Mouse (Mus musculus) kidney, postnatal 10 days (tissue): ENCODE data around the gene Gm5148.

ENCODE experiments used
- DNase-seq: peaks from one replicate; pipeline ENCODE4 v3.0.0; 2021; ENCODE audit warnings: mixed read lengths

The Gm5148 gene

GRCm38 (mm10) chr3:37686751-37687150, 37.5 kb downstream of the Gm5148 start:
- DNase-seq, result no peak

GRCm38 (mm10) chr3:37686219-37686618, 38.1 kb downstream of the Gm5148 start:
- DNase-seq, result no peak

GRCm38 (mm10) chr3:37676291-37676690, 48.0 kb downstream of the Gm5148 start:
- no peak for DNase-seq

- no peak for DNase-seq
These were observed 49.2 kb downstream of the Gm5148 start for GRCm38 (mm10) chr3:37675056-37675525.

- DNase-seq, result no peak
These were observed 50.6 kb downstream of the Gm5148 start for GRCm38 (mm10) chr3:37673513-37674261.

- no peak for DNase-seq
These were observed 51.8 kb downstream of the Gm5148 start for GRCm38 (mm10) chr3:37672266-37673040.

- no peak for DNase-seq
These were observed 55.2 kb downstream of the Gm5148 start for GRCm38 (mm10) chr3:37669100-37669499.

- DNase-seq, result no peak
These were observed 55.6 kb downstream of the Gm5148 start for GRCm38 (mm10) chr3:37668652-37669051.

- no peak for DNase-seq
These were observed 56.6 kb downstream of the Gm5148 start for GRCm38 (mm10) chr3:37667736-37668135.

- no peak for DNase-seq
These were observed 57.2 kb downstream of the Gm5148 start for GRCm38 (mm10) chr3:37667119-37667467.

GRCm38 (mm10) chr3:37666291-37667118, 57.8 kb downstream of the Gm5148 start:
- peak; percentile 83 for DNase-seq
